Mouse (Mus musculus) B cell, adult 2 months (primary cell): Measurements from ENCODE around the gene Tulp2.

ENCODE experiments used
- DNase-seq, 2 experiments: peaks; one replicate each; pipeline ENCODE4 v3.0.0; 2022

Tulp2 gene

GRCm38 (mm10) chr7:45481374-45481927 lies at the start of gene Tulp2:
TSS of gene Tulp2 (plus strand) at chr7:45481877.
- DNase-seq = peak; percentile 68 to 74

- no peak for DNase-seq
Measured at GRCm38 (mm10) chr7:45433835-45434202, 47.9 kb upstream of the Tulp2 start.

- peak; percentile 100 for DNase-seq
Measured at GRCm38 (mm10) chr7:45434203-45435015, 47.3 kb upstream of the Tulp2 start, which contains the start of gene Gys1. TSS of gene Gys1 (plus strand) at chr7:45434844.

DNA sequence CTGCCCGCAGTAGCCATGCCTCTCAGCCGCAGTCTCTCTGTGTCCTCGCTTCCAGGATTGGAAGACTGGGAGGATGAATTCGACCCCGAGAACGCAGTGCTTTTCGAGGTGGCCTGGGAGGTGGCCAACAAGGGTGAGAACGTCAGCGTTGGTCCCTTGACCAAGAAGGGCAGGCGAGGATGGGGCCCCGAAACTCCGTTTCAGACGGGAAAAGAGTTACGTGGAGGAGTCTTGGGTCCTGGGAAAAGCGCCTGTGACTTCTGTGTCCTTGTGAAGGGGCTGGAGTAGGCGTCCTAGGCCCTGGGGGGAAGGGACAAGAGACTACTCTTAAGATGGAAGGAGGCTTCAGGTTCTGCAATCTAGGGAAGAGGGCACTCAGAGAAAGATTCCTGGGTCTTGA lies 46.6 kb upstream of the Tulp2 start:
- no peak for DNase-seq

GRCm38 (mm10) chr7:45436444-45436843 lies 45.2 kb upstream of the Tulp2 start:
- no peak for DNase-seq

DNA sequence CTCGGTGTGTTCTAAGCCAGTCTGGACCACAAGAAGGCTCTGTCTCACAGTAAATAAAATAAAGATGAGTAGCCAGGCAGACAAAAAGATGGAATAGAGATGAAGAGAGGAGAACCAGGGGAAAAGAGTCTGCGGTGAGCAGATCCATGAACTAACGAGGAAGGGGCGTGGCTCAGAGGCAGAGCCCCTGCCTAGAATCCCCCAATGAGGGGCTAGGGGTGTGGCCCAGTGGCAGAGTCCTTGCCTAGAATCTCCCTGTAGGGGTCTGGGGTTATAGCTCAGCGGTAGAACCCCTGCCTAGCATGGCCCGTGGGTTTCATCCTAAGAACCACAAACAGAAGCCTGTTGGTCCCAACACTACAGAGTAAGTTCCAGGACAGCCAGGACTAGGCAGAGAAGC lies 44.6 kb upstream of the Tulp2 start:
- DNase-seq = no peak

DNA sequence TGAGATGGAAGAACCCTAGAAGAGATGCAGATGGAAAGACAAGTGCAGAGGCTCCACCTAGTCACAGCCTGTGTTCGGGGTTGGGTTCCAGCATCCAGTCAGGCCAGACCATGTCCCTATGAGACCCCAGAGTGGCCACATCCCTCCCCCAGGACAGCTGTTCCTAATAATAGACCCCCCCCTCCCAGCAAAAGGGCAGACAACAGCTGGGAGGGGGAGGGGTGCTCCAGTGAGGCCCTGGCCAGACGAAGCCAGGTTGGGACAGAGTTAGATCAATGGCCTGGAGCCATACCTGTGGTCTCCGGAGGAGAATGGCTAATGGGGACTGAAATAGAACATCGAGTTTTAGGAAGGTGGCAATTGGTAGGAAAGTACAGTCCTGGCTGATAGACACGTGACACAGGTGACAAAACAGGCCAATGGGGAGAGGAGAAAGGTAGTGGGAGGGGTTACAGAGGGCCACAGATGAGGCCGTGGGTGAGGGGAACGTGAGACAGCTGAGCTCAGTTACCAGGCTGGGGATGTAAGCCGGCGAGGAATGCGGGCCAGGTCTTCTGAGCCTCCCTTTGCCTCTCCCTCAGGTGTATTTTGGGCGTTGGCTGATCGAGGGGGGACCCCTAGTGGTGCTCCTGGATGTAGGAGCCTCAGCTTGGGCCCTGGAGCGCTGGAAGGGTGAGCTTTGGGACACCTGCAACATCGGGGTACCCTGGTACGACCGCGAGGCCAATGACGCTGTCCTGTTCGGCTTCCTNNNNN lies 44.0 kb upstream of the Tulp2 start, which contains the start of gene Ruvbl2:
Ruvbl2 (minus strand) TSS at position 576 of the 756 bp plus-strand sequence.
- DNase-seq = no peak

DNA sequence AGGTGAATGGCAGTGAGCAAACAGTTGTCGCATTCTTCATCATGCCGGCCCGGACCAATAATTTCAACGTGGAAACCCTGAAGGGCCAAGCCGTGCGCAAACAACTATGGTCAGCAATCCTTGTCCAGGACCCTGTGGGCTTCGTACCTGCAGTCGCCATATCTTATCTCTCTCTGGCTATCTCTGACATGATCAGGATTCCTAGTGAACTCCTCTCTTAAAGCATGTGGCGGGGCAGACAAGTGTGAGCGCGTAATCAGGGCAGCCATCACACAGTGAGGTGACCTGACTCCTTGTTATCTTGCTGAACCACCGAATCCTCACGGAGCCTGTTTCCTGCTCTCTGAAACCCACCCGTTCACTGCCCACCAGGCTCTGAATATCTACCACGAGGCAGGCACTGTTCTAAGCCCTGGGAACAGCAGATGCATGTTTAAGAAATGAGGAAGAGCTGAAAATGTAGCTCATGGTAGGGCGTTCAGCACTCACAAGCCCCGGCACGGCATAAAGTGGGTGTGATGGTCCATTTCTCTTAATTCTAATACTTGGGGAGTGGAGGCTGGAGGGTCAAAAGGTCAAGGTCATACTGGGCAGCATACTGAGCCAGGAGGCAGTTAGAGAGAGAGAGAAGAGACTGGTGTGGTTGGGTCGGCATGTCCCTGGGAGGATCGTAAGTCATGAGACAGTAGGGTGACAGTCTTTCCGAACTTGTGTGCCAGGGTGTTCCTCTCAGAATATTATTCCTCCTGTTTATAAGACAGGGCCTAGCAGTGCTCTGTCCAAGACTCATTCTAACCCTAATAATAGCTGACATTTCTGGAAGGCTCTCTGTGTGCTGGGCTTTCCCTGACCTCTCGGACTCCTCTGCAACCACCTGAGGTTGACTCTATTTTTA lies 37.9 kb upstream of the Tulp2 start:
- DNase-seq = no peak

GRCm38 (mm10) chr7:45446589-45446988 lies 35.1 kb upstream of the Tulp2 start:
- no peak for DNase-seq

GRCm38 (mm10) chr7:45447325-45447990 lies 34.2 kb upstream of the Tulp2 start:
- DNase-seq = peak in 1 of 2 experiments; percentile 27

DNA sequence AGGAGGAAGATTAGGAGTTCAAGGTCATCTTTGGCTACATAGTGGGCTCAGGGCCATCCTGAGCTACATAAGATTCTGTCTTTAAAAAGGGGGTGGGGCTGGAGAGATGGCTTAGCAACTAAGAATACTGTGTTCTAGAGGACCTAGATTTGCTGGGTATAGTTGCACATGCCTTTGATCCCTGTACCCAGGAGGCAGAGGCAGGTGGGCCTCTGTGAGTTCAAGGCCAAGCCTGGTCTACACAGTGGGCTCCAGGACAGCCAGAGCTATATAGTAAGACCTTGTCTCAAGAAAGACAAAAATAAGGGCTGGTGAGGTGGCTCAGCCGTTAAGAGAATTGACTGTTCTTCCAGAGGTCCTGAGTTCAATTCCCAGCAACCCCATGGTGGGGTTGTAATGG lies 31.7 kb upstream of the Tulp2 start:
- no peak for DNase-seq

DNA sequence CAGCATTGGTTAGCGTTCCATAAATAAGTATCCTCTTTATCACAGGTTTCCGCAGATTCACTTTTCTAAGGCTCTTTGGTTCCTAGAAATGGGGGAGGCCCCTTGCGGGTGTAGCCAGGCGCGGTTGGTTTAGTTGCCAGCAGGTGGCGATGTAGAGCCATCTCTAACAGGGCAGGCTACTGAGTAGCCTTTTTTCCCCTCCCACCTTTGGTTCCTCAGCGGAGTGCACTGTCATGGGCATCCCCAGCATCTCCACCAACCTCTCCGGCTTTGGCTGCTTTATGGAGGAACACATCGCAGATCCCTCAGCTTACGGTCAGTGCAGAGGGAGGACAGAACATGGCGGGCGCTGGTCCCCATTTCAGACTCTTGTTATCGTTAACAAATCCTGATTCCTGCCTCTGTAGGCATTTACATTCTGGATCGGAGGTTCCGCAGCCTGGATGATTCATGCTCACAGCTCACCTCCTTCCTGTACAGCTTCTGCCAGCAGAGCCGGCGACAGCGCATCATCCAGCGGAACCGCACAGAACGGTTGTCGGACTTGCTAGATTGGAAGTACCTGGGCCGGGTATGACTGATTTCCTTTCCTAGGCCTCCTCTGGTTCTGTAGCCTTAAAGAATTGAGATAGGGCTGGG lies 30.2 kb upstream of the Tulp2 start:
- peak; percentile 91 for DNase-seq

GRCm38 (mm10) chr7:45454971-45455370 lies 26.7 kb upstream of the Tulp2 start:
- DNase-seq = no peak

DNA sequence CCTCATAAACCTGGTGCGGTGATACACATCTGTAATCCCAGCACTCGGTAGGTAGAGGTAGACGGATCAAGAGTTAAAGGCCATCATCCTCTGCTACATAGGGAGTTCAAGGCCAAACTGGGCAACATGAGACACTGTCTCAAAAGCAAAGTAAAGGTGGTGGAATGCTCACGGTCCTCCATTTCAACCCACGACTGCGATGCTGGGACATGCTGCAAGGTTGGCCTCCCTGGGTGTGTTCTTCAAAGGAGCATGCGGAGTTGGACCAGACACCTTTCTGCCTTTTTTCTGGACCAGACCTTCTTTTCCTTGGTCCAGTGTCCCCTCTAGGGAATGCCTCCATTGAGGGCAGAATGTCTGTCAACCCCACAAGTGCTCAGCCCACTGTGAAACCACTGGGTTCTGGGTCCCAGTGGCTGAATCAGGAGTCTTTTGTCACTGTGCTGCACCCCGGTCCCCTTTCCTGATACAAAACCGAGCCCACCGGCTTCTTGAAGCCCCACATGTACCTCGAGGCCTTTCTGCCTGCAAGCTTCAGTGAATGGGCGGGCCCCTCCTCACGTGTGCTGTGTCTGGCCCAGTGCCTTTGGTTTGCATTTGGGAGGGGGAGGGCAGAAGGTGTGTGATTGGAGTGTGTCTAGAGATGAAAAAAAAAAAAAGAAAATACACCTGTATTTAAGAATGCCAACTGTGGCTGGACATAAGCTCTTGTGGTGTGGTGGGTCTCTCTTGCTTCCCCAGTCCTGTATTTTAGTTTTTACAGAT lies 25.6 kb upstream of the Tulp2 start:
- DNase-seq = no peak

DNA sequence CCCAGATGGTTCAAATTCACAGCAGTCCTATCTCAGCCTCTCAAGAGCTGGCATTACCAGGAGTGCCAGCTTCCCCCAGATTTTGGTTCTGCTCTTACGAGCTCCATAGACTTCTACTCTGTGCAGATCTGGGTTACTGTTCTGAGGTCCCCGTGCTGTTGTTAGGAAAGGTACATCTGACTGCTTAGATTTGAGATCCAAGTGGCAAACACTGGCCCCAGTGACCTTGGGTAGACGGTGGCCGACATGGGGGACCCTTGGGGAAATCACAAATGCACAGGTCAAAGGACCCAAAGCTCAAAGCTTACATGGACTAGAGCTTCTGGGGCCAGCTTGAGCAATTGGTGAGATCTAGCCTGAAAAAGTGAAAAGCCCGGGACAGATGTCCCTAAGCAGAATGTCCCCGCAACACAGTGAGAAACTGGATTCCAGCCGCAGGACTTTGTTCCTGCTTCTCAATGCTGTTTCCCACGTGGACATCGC lies 24.9 kb upstream of the Tulp2 start:
- DNase-seq = peak in 1 of 2 experiments; percentile 18

GRCm38 (mm10) chr7:45457204-45458060 lies 24.2 kb upstream of the Tulp2 start:
- DNase-seq = peak; percentile 62 to 68

GRCm38 (mm10) chr7:45458748-45459563 lies 22.7 kb upstream of the Tulp2 start:
- peak; percentile 79 to 82 for DNase-seq

DNA sequence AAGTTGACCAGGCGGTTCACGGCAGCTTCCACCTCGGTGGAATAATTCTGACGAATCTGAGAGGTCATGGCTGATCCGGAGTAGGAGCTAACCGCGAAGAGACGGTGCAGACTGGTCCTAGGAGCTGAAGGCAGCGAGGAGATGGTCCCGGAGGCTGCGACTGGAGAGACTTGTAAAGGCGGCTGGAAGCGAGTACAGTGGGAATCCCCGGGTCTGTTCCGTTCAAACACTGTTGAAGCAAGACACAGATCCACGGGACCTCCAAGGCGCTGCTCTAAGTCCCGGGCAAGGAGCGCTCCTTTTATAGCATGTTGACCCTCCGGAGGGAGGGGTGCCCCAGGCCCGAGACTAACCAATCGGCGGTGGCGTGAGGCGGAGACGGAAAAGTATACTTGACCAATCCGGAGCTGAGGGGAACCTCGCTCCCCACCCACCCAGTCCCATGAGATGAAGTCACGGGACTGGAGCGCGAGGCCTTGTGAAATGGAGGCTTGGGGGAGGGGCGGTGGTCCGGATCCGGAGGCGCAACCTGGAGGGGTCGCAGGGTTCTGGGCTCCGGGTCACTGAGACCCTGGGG lies 22.0 kb upstream of the Tulp2 start, which contains the start of gene Ftl1:
Ftl1 (minus strand) TSS at position 321 of the 577 bp plus-strand sequence.
- DNase-seq = peak; percentile 93 to 95
